Mouse (Mus musculus) layer of hippocampus, adult 9-11 months (tissue): ENCODE results near the gene Nsun5.

Experiments
- DNase-seq: peaks from one replicate; pipeline ENCODE4 v3.0.0; 2022

Gene Nsun5

GRCm38 (mm10) chr5:135375167-135375566 lies 5.4 kb downstream of the Nsun5 start:
- DNase-seq = no peak

DNA sequence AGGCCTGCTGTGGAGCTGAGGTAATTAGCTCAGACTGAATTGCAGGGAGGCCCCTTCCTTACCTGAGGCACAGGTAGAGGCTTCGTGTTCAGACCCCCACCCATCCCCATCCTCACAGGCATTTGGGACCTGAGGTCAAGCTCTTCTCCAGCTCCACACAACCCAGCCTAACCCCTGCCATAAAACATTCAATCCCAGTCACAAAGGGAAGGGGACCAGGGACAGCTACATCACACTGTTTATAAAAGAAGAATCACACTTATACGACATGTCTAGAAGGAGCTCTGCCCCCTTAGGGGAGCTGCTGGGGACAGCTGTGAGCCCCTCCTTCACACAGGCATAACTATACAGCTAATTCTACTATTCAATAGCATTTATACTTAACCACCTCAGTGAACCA lies 6.6 kb downstream of the Nsun5 start:
- no peak for DNase-seq

DNA sequence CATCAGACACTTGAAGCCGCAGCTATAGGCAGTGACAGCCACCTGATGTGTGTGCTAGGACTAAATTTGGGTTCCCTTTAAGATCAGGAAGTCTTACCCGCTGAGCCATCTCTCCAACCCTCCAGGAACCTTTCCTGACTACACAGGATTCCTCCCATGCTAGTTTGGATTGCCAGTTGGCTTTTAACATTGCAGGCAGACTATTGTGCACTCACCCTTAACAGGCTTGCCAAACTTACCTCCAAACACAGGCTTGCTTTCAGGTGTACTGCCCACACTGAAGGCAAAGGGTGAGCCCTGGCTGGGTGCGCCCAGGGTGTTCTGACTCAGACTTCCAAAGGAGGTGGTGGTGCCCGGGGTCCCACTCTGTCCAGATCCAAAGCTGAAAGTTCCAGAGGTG lies 10.9 kb downstream of the Nsun5 start:
- no peak for DNase-seq

DNA sequence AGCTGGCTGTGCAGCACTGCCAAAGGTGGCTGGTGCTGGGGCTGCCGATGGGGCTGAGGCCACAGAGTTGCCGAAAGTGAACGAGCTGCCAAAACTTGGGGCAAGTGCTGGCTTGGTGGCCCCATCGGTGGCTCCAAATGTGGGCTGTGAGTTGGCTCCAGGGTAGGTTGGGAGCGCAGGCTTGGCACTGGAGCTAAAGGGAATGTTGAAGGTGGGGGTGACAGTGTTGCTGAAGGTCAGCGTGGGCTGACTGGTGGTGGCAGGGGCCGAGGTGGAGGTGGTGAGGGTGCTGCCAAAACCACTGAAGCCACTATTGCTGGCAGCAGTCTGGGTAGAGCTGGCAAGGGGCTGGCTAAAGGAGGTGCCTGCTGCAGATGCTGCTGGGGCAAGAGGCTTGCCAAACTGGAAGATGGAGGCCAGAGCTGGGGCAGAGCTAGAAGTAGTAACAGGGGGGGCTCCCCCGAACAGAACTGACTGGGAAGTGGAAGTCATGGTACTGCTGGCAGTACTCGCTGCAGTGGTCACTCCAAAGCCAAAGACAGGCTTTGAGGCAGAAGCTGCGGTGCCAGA lies 11.7 kb downstream of the Nsun5 start:
- no peak for DNase-seq

DNA sequence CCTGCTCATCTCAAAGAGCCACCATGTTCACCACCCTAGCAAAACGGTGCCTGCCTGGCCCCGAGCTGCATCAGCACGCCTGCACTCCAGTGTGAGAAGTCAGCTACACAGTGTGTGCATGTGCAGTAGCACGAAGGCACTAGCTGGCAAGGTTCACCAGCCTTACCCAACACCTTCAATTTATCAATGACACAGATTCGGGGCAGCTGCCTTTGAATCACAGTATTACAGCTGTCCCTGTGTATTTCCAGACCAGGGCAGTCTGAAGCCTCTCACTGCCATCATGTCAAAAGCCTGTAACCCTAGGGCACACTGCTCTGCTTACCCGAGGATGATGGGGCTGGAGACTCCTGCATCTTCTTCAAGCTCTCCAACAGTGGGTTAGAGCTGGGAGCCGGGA lies 13.0 kb downstream of the Nsun5 start:
- no peak for DNase-seq

DNA sequence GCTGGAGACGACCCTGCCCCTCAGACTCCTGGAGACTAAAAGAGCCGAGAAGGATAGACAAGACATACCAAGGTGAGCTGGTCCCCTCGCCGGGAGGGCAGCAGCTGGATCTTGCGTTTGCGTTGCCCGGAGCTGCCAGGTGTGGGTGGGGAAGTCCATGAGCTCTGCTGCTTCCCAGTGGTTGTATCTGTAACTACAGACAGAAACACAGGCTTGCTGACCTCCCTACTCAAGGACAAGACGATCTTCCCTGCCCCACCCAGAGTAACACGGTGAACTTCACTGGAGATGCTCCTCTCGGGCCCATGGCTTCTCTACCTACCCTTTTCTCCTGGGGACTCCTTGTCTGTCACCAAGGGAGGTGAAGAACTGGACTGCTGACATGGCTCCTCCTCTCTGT lies 14.0 kb downstream of the Nsun5 start:
- no peak for DNase-seq

DNA sequence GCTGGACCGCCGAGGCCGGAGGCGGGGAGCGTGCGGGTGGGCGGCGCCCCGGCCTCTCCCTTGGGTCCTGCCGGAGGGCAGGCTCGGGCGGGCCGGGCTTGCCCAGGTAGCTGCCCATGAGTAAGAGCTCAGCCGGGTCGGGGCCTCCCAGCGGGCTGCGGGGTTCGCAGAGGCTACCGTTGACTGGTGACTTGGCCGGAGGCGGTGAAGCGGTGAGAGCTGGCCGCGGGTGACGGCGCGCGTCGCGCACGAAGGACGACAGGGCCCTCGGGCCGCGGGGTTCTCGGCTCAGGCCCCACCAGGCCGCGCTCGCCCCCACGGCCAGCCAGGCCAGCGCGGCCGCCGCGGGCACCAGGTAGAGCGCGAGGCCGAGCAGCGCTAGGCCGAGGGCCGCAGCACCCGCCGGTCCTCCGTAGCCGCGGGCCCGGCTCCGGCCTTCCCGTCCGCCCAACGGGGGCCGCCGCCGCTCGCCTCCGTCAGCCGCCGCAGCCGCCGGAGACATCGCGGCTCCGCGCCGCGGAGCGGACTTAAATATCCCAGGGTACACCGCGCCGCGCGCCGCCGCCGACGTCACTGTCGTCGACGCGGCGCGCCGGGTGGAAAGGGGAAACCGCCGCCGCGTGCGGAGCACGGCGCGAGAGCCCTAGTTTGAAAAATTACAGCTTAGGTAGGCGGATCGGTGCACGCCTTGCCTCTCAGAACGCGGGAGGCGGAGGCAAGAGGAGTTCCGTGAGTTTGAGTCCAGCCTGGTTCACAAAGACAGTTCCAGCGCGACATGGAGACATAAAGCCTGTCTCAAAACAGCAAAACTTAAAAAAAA lies 24.5 kb downstream of the Nsun5 start, which contains the start of gene Pom121:
Gene Pom121 (minus strand): TSS at position 543 of the 820 bp plus-strand sequence.
- DNase-seq = peak; percentile 85

- DNase-seq = no peak
Observed at GRCm38 (mm10) chr5:135395826-135396225, 26.1 kb downstream of the Nsun5 start.

DNA sequence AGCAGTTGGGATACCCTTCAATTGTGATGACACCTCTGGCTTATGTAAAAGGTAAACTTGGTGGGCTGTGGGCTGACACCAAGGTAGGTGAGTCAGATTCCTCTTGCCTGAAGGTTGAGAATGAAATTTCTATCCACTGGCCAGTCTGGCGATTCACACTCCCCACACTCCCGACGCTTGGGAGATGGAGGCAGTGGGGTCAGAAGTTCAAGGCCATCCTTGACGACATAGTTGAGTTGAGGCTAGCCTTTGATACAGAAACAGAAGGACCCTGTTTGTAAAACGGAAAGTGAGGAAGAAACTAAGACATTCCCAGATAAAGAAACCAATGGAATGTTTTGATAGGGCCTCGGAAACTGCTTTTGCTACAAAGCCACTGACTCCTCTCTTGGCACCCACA lies 29.6 kb downstream of the Nsun5 start:
- DNase-seq = no peak

DNA sequence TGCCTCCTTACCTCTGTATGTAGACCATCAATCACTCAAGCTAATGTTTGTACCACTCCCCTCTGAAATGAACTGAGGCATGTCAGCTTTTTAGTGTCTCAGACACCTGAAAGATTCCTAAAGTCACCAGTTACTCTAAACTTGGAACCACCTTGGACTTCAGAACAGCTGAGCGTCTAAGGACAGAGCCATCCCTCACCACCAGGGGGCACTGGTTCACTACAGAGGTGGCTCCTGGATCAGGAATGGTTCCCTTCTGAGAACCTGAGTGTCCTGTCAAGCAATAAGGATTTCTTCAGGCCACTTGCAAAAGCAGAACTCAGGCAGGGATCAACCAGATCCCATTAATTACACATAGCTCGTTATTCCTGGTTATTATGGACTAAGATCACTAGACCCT lies 30.5 kb downstream of the Nsun5 start:
- DNase-seq = peak; percentile 43

GRCm38 (mm10) chr5:135404623-135405022 lies 34.9 kb downstream of the Nsun5 start:
- peak; percentile 79 for DNase-seq

GRCm38 (mm10) chr5:135405437-135405836 lies 35.7 kb downstream of the Nsun5 start:
- DNase-seq = no peak

DNA sequence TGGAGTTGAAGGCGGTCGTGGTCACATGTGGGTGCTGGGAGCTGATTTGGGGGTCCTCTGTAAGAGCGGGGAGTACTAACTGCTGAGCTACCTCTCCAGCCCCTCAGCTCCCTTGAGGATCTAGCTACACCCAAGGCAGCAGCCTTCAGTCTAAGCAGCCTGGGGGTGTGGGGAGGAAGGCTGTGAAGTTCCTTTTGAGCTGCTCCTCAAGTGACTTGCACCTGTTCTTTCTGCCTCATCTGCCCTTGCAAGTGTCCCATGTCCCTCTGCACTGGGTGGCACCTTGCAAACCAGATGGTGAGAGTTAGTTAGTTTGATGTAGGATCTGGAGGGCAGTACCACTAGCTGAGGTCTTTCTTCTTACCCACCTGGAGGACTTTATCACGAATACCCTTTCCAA lies 38.4 kb downstream of the Nsun5 start:
- no peak for DNase-seq

DNA sequence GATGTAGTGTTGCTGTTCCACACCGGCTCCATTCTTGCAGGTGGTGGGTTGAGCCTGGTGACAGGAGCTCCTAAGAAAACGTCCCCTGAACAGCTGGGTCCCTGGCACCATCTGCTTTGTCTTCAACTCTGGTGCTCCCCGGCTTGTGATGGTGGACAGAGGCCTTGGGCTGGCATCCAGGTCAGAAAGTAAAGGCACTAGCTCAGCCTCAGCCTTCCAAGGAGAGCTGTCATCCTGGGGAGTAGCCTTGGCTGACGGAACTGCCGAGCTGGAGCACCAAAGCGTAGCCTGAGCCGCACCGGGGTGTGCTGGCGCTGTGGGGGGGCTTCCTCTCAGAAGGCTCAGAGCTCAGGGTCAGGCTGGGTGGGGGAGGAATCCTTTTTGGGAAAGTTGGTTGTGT lies 40.5 kb downstream of the Nsun5 start:
- no peak for DNase-seq
